Mouse (Mus musculus) gastrocnemius, adult 2 months (tissue): ENCODE measurements around the gene Gm13693. TPM values are rescaled to one million over a fixed set of nuclear protein-coding genes. Genes with fewer than 3 reads are reported as not detected.

ENCODE experiments used
- DNase-seq: peaks from one replicate; pipeline ENCODE4 v3.0.0; 2022
- H3K27ac ChIP-seq: fragments of 200-600 bp; 2 replicates; pipeline ENCODE4 v1.8.1; 2022; ENCODE audit warnings: mild to moderate bottlenecking
- H3K4me3 ChIP-seq: fragments of 200-600 bp; 2 replicates; pipeline ENCODE4 v1.8.1; 2022; ENCODE audit warnings: mild to moderate bottlenecking, moderate library complexity
- CTCF ChIP-seq: fragments of 200-600 bp; IDR thresholded peaks from 2 replicates; pipeline ENCODE4 v1.8.1; 2022; ENCODE audit warnings: antibody characterized with exemption, mild to moderate bottlenecking, moderate library complexity
- intact Hi-C: fragments of 180-260 bp; cut with DNase I; formaldehyde crosslinking; loops from one replicate; pipeline ENCODE4 v1.15.1; 2025
- total RNA-seq, 2 experiments: library from RNA; stranded (reverse); gene quantifications; 2 replicates each; pipeline ENCODE4 v1.2.3; 2021

Gm13693 gene
- total RNA-seq, 2 experiments from 2014 or later, result 0.69 to 0.95 TPM

DNA sequence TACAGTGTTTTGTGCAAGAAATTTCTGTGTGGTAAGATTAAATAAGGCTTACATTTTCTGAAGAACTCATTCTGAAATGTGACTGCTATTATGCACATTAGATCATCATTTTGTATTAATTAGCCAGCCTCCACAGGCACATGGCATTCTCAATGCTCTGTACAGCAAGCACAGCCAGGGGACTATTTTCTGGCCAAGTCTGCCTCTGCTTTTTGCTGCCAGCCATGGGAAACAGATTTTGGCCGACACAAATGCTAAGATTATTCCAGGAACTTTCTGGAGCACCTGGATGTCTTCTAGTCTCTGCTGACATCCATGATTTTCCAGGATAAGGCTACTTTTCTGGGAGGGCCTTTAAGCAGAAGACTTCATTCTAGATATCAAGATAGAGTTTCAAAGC, 47.6 kb downstream of the Gm13693 start:
- TF ChIP-seq CTCF, result no peak
- no peak overlapping the region for H3K4me3 ChIP-seq
- no peak overlapping the region for H3K27ac ChIP-seq
- intact Hi-C loops, result no loop called here
- DNase-seq, result no peak

DNA sequence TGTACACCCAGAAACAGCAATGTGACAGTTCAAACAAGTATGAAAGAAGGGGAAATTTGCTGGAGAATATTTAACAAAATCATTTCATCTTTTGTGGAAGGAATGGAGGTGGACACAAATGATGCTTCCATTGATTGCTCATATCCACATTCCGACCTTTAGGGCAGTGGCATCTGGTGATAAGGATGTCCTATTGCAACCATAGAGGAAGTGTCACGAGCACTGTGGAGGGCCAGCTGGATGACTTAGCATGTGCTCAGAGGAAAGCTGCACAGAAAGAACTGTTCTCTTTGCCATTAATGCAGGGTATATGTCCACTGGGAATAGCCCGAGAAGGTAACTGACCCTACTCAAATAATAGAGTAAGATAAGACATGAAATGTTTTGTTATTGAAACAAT, 48.5 kb downstream of the Gm13693 start:
- no peak for DNase-seq
- Histone ChIP-seq H3K4me3 (no peak overlapping the region), H3K27ac (no peak overlapping the region)
- TF ChIP-seq CTCF, result no peak
- intact Hi-C loops, result no loop called here

Other genes starting within 250 kb of the Gm13693 start
- gene Itgav, start 237.1 kb upstream of the Gm13693 start, total RNA-seq, result 10 to 100 TPM; 33.2 to 43.9 TPM
- gene Fam171b, start 148.9 kb upstream of the Gm13693 start, total RNA-seq, result 1 to 10 TPM in 1 of 2 experiments, under 1 TPM in 1; 0.79 to 1.4 TPM
- gene Zswim2, start 20.3 kb upstream of the Gm13693 start, total RNA-seq, result not detected
- under 1 TPM; 0.69 to 0.95 TPM for gene Gm13698, start 5.8 kb upstream of the Gm13693 start, total RNA-seq
- gene Gm13695, start 5.8 kb downstream of the Gm13693 start, total RNA-seq, result under 1 TPM in 1 of 2 experiments, not detected in 1; 0.69 TPM
- gene Gm13696, start 11.6 kb downstream of the Gm13693 start, total RNA-seq, result under 1 TPM; 0.69 to 0.95 TPM
- under 1 TPM; 0.69 to 0.95 TPM for gene Gm13694, start 17.4 kb downstream of the Gm13693 start, total RNA-seq
- gene Gm13697, start 23.2 kb downstream of the Gm13693 start, total RNA-seq, result under 1 TPM; 0.69 to 0.95 TPM
- under 1 TPM; 0.69 to 0.95 TPM for gene Gm13691, start 29.1 kb downstream of the Gm13693 start, total RNA-seq